Mouse (Mus musculus) kidney, postnatal 4 days (tissue): ENCODE data around the gene Arid3b.

Experiments
- DNase-seq, 2 experiments: peaks; one replicate each; pipeline ENCODE4 v3.0.0; 2021; ENCODE audit warnings: mixed read lengths in 2 of 2

Arid3b gene

DNA sequence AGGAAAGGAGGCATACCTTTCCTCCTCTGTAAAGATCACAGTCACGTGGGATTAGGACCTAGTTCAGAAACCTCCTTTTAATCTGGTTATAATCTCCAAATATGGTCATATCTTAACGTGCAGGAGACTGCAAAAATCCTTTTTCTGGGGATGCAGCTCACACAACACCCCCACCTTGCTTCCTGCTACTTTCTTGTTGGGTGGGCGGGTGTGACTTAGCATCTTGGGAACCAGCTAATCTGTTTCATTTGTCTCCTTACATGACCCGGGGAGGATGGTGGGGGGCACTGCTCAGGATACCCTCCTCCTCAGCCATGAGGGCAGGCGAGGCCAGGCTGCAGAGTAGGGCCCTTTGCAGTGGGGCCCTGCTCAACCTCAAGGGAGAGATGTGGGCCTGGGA lies 61.6 kb downstream of the Arid3b start:
- no peak for DNase-seq

DNA sequence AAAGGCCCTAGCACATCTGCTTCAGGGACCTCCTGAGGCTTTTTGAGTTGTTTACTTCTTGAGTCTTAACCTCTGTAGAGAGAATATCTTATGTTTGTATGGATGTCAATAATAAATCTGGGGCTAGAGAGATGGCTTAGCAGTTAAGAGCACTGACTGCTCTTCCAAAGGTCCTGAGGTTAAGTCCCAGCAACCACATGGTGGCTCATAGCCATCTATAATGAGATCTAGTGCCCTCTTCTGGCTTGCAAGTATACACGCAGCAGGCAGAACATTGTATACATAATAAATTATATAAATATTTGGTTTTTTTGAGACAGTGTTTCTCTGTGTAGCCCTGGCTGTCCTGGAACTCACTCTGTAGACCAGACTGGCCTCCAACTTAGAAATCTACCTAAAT lies 62.4 kb downstream of the Arid3b start:
- DNase-seq, result no peak

GRCm38 (mm10) chr9:57773754-57774153 lies 62.8 kb downstream of the Arid3b start:
- no peak for DNase-seq

DNA sequence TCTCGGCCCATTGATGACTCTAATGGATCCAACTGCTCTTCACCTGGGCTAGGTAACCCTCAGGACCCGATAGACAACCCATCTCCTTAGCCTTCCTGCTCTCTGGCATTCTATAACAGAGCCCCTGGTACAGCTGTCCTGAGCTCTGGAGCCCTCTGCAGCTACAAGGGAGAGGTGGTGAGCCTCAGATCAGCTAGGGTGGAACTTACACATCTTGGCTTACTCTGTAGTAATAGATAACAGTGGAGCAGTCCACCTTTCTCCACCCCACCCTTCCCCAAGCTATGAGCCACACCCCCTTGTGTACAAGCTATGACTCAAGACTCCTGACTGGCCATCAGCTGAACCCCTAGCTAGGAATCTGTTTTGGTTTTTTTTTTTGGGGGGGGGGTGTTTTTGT lies 65.8 kb downstream of the Arid3b start:
- no peak for DNase-seq

GRCm38 (mm10) chr9:57770214-57770613 lies 66.4 kb downstream of the Arid3b start:
- no peak for DNase-seq

DNA sequence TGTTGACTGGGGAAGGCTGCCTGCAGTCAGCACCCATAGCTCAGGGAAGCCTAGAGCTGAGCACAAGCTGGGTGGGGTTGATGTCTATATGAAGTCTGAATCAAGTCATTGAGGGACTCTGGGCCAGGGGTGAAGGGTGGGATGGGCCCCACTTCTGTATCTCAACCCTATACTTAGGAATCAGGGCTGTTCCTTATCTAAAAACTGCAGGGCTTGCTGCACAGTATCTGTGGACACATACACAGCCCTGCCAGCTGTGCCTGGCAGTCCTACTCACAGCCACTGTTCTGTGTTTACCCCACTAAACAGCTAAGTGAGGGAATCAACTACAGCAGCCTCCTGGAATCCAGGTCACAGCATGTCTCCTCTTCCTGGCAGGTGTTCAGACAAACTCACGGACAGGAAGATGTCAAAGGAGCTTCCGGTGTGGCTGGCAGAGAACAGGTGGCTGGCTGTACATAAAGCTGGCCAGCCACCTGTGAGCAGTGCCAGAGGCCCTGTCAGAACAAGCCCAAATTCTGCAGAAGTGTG lies 67.0 kb downstream of the Arid3b start:
- DNase-seq, result no peak

DNA sequence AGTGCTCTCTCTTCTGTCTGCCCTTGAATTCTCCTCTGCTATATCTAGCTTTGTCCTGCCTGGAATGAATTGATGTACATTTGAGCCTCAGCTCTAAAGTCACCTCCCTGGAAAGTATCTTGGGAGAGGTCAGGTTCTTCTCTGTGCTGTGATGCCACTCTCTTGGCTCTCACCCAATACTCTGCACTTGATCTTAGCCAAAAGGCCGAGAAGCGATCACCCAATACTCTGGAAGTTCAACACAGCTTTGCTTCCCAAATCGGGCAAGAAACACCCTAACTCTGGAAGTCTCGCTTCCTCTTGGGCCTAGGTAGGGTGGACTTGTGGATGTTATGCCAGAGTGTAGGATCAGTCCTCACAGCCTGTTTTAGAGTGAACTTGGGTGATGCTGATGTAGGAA lies 69.4 kb downstream of the Arid3b start:
- DNase-seq, result no peak

GRCm38 (mm10) chr9:57766431-57766830 lies 70.2 kb downstream of the Arid3b start:
- no peak for DNase-seq

- peak; percentile 79 to 86 for DNase-seq
These were observed 70.9 kb downstream of the Arid3b start, which contains the start of gene Clk3 for GRCm38 (mm10) chr9:57765364-57766351. Clk3 (minus strand) TSS chr9:57765860.

- peak; percentile 97 for DNase-seq
These were observed 71.6 kb downstream of the Arid3b start for GRCm38 (mm10) chr9:57764974-57765363.

DNA sequence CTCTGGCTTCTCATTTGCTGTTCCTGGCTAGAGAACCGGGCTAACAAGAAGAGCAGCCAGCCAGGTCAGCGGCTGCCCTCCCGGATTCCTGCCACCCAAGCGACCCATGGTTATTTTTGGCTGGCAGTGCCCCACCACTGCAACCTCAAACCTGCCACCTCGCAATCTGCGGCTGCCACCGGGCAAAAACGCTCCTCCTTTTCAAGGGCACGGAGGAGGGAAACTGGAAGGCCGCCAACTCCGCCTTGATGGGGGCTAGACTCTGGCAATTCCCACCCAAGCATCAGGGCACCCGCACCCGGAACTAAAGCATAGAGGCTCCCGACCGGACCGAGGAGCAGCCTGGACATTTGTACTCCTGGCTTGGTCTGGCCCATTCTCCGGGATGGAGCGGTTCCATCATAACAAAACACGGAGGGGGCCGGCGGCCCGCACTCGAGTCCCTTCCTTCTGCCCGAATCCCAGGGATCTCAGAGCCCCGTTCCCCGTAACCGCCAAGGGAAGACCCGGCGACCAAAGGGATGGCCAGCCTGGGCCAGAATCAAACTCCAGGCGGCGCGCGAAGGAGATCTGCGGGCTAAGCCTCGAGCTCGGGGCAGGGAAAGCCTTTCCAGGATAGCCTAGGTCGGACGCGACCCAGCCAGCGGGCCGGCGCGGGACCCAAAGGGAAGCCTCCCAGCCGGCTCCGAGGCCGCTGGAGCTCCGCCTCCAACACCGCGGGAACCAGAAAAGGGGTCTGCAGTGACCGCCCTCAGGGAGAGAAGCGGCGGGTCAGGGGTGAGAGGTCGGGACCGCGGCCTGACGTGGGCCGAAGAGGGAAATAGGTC lies 72.2 kb downstream of the Arid3b start:
- peak; percentile 84 to 87 for DNase-seq

GRCm38 (mm10) chr9:57762563-57762991 lies 74.0 kb downstream of the Arid3b start:
- peak; percentile 66 to 77 for DNase-seq

DNA sequence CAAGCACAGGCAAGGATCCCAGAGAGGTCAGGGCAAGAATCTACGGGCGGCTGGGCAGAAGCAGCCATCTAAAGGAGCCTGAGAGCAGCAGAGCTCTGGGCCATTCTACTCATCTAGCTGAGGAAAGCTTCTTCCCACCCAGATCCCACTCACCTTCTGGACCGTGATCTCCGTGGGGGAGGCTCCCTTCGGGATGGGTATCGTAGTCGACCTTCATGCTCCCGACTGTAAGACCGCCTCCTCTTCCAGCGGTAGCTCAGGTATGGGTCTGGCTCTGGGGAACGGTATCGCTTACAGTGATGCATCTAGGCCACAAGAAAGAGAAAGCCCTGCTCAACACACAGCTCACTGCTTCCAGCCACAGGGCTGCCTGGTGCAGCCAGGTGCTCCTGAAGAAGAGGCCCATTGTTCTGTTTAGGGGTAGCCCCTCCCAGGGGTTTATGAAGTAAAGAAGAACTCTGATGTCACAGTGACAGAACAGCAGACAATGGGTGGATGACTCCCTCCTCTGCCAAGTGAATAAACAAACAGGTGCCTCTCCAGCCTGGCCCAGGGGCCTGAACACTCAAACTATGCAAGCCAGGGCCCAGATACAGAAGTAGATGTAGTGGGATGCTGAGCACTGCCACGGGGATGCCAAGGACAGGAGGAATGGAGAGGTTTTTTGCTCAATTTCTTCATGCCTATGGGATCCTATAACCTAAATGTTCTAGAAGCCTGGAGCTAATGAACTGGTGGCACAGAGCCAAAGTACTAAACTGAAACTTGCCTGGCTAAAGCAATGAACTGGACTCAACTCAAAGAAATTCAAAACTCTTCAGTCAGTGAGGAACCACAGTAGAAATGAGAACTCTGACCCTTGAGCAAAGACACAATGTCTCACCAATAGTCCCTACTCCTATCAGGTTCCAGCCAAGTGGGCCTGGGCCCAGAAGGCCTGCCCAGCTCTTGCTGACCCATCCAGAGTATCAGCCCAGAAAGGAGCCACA lies 74.7 kb downstream of the Arid3b start:
- DNase-seq, result no peak

- no peak for DNase-seq
These were observed 76.0 kb downstream of the Arid3b start for GRCm38 (mm10) chr9:57760416-57761146.

GRCm38 (mm10) chr9:57759289-57759688 lies 77.3 kb downstream of the Arid3b start:
- DNase-seq, result peak; percentile 78 to 86

GRCm38 (mm10) chr9:57758528-57758927 lies 78.1 kb downstream of the Arid3b start:
- DNase-seq, result no peak

DNA sequence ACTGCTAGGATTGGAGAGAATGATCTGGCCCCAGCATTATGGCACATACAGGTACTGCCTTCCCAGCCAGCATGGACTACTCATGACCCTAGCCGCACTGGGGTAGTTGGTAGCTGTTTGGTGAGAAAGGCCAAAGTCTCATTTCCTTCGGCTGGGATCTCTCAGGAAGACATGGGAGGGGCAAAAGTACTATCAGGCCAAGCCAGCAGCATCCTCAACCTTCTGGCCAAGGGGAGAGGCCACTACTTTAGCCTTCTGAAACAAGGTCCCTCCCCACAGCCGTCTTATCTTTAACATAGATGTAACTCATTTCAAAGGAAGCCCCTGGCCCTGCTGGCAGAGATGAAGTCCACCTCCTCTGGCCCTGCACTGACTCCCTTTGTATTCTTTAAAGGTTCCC lies 79.0 kb downstream of the Arid3b start:
- DNase-seq, result no peak

DNA sequence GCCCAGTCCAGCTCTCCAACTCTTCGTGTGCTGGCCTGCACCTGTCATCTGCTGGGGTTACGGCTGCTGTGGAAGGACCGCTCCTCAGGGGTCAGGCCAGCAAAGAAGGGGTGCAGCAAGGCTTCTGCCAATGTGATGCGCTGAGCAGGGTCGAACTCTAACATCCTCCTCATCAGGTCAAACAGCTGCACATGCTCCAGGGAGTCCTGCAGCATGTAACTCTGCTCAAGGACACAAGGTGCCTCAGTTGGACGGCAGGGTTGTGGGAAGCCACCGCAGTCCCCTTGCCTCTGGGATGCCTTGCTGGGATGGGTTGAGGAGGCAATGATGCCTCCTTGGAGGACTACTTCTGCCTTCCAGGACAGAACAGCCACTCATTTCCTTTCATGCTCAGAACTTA lies 85.7 kb downstream of the Arid3b start:
- no peak for DNase-seq

DNA sequence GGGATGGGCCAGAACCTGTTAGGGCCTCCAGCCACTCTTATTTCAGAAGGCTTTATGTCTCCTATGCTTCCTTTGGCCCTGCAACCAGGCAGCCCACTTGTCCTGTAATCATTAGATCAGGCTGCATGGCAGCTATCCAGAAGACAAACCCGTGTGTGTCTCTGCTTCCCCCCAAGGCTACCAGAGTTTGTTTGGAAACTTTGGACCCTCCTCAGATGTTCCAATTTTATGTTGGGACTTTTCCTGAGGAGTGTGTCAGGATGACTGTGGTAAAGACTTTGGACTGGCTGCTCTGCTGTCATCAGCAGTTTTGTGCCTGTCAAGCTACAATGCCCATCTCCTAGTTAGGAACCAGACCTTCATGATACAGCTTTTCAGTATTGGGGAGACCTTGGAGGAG lies 87.8 kb downstream of the Arid3b start:
- DNase-seq, result peak in 1 of 2 experiments; percentile 40

DNA sequence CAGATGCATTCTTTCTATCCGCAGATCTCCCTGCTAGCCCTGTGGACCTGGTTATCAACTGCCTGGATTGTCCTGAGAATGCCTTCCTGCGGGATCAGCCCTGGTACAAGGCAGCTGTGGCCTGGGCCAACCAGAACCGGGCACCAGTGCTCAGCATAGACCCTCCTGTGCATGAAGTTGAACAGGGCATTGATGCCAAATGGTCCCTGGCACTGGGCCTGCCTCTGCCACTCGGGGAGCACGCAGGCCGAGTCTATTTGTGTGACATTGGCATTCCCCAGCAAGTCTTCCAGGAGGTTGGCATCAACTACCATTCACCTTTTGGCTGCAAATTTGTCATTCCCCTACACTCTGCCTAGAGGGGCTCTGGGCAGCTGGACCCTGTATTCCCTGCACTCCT lies 88.5 kb downstream of the Arid3b start:
- DNase-seq, result no peak

GRCm38 (mm10) chr9:57747067-57747466 lies 89.5 kb downstream of the Arid3b start:
- no peak for DNase-seq
